Mouse (Mus musculus) spleen, embryonic (tissue): ENCODE data around the gene 9630041A04Rik.

Experiments used
- CTCF ChIA-PET: fragments of 350-600 bp; sonication (Branson Sonifier 250); formaldehyde crosslinking; loops from one replicate; lab custom pipeline; 2022; lab: Charles Lee

9630041A04Rik gene

DNA sequence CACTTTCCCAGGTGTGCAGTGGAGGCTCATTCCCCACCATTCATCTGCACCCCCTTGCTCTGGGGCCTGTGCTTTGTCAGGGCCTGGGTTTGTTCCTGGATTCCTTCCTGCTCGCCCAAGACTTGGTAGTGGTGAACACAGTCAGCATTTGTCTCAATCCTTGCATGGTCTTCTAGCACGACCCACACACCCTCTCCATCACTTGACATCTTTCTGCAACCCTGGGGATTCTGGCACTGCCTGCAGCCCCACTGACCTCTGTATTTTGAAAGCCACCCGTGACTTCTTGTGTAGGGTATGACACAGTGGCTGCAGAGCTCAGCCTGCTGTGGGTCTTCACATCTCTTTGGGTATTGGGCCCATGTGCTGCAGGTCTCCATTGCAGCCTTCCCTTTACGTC, 57.1 kb downstream of the 9630041A04Rik start:
- CTCF ChIA-PET: interaction anchor here (0.8 kb wide), 1 partner anchor 72 kb away, joined by 3 read pairs; no protein-coding TSS in a partner anchor

DNA sequence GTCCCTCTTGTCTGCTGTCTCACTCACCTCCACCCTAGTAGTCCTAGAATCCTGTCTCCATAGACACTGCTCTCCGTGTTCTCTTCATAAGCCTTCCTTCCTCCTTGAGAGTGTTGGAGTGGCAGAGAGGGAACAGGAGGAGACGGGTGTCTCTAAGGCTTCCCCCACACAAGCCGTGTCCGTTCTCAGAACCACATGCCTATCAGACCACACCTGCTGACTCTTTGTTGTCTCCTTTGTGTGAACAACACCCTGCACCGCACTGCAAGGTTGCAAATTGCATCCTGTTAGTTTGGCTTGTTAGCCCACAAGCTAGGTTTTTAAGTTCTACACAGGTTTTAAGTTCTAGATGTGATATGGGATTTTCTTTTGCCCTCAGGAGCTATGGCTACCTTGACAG, 57.7 kb downstream of the 9630041A04Rik start:
- CTCF ChIA-PET: interaction anchor here (0.8 kb wide), 1 partner anchor 73 kb away, joined by 3 read pairs; no protein-coding TSS in a partner anchor

GRCm38 (mm10) chr9:101922846-101923245, 61.2 kb downstream of the 9630041A04Rik start:
- CTCF ChIA-PET: no interaction called here

- CTCF ChIA-PET: no interaction called here
Measured at GRCm38 (mm10) chr9:101924829-101925228, 63.2 kb downstream of the 9630041A04Rik start.

- CTCF ChIA-PET: no interaction called here
Measured at GRCm38 (mm10) chr9:101933946-101934573, 72.4 kb downstream of the 9630041A04Rik start.

DNA sequence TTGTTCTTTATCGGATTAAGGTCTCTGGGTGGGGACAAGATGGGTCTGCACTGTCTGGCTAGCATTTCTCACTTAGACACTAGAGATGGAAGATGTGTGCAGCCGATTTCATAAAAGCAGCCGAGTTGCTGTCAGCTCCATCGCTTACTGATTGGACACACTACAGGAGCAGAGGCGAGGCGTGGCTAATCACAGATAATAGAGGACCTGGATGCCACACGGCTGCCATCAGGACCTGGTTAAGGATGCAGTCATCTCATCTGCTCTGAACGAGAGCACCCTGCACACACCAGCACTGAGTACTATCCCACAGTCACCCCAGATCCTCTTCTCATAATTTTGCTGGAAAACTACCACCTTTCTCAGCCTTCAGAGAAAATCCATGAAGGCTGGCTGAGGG, 73.2 kb downstream of the 9630041A04Rik start:
- CTCF ChIA-PET: no interaction called here

DNA sequence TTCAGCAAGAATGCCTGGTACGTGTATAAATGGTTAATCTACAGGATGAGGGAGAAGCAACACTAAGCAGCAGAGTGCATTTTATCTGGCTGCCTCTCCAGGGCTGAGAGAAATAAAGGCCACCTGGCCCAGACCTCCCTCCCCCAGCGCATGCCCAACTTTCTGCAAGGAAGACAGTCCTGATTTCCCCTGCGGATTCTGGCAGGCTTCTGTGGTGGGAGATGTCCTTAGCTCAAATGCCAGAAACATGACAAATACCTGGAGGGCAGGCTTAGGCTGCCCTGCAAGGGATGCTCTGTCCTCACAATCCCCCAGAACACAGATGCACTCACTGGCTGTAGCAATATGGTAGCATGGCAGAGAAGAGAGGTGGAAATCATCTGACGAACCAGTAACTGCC, 76.4 kb downstream of the 9630041A04Rik start:
- CTCF ChIA-PET: no interaction called here

DNA sequence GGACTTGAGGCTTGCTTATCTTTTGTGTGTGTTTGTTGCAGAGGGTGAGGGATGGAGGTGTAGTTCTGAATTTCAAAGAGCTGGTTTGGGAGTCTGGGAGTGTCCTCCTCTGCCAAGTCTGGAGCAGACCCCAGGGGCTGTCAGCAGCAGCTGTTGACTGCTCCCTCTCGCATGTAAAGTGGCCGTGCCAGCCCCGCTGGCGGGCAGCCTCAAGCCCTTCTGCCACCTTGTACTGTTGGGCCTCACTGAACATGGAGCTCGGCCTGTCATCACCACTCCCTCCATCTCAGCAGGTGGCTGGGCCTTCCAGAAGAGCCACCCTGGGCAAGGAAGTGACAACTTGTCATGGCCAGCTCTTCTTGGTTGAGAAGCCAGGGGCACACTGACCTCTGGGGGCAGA, 77.4 kb downstream of the 9630041A04Rik start:
- CTCF ChIA-PET: no interaction called here

DNA sequence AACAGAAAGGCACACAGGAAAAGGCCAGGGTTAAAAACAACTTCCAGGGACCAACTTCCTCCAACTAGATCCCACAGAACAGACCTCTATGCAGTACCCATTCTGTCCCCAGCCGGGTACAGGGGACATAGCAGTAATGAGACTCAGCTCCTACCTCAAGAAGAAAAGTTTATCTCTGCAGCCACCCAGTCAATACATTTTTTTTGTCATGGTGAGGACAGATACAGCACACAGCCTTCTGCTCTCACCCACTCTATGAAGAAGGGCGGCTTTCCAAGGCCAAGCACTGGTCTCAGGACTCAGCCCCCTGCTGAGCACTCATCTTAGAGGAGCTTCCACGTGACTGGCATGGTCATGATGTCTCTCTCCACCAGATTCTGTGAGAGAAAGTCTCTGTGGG, 78.5 kb downstream of the 9630041A04Rik start:
- CTCF ChIA-PET: no interaction called here

- CTCF ChIA-PET: no interaction called here
Measured at GRCm38 (mm10) chr9:101942058-101942669, 80.5 kb downstream of the 9630041A04Rik start.

GRCm38 (mm10) chr9:101945326-101945725, 83.7 kb downstream of the 9630041A04Rik start:
- CTCF ChIA-PET: no interaction called here

DNA sequence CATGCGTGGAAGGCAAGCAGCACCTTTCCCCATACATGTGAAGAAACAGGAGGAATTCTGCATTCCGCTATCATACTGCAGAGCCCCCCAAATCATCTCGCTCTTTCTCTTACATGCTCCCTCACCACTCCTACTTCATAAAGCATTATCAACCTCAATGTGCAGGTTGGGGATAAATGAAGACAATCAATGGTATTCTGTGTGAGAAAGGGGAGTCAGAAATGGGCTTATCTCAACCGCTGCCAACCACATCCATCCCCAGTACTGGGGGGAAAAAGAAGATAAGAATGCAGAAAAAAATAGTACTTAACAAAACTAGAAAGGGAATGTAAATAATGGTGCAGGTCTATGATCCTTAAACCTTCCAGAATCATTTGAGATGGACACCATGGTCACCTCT, 84.2 kb downstream of the 9630041A04Rik start:
- CTCF ChIA-PET: no interaction called here

DNA sequence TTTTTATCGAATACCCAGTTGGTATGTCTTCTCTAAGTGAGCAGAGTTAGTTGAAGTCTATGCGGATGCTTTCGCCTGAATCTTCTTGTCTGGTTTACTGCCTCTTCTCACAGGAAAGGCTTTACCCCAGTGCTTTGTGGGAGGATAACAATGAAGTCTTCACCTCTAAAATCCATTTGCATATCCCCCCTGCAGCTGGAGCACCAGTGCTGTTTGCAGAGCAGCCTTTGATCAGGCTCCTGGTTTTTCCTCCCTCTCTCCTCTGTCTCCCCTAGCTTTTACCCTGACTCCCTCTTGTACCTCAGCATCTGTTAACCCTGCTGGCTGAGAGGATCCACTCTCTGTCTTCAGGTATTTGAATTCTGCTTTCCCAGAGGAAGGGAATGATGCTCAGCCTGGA, 88.5 kb downstream of the 9630041A04Rik start:
- CTCF ChIA-PET: no interaction called here

- CTCF ChIA-PET: no interaction called here
Measured at GRCm38 (mm10) chr9:101954529-101954928, 92.9 kb downstream of the 9630041A04Rik start.

DNA sequence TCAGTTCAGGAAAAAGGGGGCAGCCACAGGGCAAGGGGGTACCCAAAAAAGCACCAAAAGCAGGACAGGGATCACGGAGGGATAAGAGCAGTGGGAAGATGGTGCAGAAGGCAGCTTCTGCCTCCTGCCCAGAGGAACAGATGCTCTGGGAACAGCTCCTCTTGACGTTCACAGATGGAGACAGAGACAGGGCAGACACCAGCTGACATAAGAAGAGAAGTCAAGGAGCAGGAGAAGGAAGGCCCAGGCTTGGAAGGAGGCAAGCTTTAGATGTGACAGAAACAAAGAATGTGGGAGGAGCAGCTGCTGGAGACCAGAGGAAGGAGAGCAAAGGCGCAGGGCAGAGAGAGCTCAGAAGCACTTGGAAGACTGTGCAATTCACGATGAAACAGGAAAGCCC, 94.6 kb downstream of the 9630041A04Rik start:
- CTCF ChIA-PET: no interaction called here

DNA sequence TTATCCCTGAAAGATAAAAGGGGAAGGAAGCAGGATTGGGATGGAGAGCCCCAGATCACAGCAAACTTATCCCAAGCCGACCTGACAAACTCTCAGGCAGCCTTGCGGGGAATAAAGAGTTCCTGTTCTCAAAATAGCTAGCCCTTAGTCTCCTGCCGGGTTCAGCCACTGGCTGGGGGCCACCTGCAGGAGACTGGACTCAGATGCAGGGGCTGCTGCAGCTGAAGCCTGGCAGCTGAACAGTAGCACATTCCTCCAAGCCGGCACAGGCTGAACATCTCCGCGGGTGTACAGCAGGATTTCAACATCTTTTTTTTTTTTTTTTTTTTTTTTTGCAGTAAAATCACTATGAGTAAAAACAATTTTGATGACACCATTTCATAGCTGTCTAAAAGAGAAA, 110.2 kb downstream of the 9630041A04Rik start:
- CTCF ChIA-PET: interaction anchor here (0.6 kb wide), 1 partner anchor 9 kb away, joined by 5 read pairs; no protein-coding TSS in a partner anchor

DNA sequence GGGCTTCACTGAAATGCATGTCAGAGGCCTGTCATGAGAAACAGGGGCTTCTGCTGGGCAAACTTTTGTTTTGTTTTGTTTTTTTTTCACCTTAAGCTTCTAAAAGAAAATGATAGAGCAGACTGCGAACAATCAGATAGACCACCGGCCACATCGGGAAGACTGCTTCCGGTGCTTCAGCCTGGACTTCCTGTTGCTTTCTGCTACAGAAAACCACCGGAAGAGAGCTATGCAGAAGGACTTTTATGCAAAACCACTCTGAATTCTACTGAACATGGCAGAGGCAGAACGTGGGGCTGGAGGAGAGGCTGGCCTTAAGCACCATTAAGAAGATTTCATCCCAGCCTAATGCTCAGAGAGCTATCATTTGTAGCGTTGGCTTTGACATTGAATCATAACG, 110.7 kb downstream of the 9630041A04Rik start:
- CTCF ChIA-PET: no interaction called here

DNA sequence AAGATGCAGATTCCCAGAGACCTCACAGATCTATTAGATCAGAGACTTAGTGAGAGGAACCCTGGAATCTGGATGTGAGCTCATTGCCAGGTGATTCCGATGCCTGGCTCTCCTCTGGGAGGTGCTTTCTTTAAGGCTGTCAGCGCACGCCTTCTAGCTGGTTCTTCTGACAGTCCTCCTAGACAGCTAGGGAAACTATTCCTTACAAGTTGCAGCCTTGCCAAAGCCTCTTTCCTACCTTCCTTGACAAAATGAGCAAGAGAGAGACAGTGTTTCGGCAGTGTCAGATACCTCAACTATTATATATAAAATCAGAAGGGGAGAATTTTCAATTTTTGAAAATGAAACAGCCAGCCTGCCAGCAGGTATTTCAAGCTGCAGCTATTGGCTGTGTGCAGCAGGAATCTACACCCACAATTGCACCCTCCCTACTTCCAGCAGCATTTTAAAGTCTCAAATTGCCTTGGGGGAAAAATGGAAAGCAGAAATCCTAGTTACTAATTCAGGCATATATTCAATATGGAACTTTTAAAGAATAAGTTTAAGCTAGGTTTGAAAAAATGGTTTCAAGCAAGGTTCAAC, 115.3 kb downstream of the 9630041A04Rik start:
- CTCF ChIA-PET: no interaction called here

- CTCF ChIA-PET: no interaction called here
Measured at GRCm38 (mm10) chr9:101981161-101981560, 119.5 kb downstream of the 9630041A04Rik start.

DNA sequence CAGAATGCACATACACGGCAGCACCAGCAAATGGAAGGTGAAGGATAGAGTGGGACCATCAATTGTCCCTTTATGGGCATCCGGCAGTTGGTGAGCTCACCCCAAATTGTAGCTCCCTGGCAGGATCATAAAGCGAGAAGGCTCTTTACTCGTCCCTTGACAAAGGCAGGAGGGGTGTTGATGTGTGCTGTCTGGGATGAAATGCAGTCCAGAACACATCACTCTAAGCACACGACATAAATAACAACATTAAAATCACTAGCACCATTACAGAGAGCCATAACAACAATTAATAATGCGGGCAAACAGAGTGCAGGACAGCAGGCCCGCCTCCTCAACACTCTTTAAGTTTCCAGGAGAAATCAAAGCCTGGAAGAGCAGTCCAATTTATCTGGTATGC, 120.7 kb downstream of the 9630041A04Rik start:
- CTCF ChIA-PET: no interaction called here

GRCm38 (mm10) chr9:101986910-101987309, 125.3 kb downstream of the 9630041A04Rik start:
- CTCF ChIA-PET: no interaction called here

DNA sequence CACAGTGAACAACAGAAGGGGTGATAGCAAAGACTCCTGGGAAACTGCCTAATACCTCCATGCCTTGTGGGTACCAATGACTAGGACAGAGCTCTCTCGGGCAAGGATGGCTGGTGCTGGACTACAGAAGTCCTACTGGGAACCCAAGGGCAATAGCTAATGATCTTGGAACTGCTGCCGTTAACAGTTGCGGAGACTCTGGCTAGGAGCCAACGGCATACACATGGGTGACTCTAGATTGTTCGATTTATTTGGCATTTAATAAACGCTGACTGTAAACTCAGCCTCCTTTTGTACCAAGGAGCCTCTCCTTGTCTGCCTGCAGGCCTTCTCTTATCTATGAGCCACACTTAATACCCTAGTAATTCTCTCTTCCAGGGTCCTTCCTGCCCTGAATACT, 128.4 kb downstream of the 9630041A04Rik start:
- CTCF ChIA-PET: interaction anchor here (0.6 kb wide), 1 partner anchor 10 kb away, joined by 6 read pairs; no protein-coding TSS in a partner anchor

DNA sequence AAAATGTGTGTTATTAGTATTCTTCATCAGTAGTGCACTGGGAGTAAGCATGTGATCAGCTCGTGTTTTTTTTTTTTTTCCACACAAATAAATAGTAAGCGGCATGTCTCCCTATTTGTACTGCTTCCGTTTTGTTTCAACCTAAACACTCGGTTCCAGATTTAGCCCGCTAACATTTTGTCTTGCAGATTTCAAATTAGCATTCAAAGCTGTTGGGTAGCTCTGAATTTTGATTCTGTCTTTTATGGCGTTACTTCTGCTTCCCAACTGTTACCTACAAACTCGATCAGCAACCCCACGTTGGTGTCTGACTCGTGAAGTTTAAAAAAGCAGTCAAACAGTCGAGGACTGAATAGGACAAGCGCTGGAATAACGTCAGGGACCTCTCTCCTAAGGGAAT, 129.2 kb downstream of the 9630041A04Rik start:
- CTCF ChIA-PET: interaction anchor here (0.6 kb wide), 1 partner anchor 9 kb away, joined by 6 read pairs; no protein-coding TSS in a partner anchor
